Mouse (Mus musculus) thymus, postnatal 36 days (tissue): ENCODE measurements around the gene Glcci1.

ENCODE experiments used
- DNase-seq, 2 experiments: peaks; one replicate each; pipeline ENCODE4 v3.0.0; 2022; ENCODE audit warnings: mixed read lengths in 2 of 2

The Glcci1 gene

GRCm38 (mm10) chr6:8509551-8509950 is at the start of gene Glcci1:
Gene Glcci1, plus strand, starts transcription at chr6:8509600.
- peak; percentile 84 to 88 for DNase-seq

- no peak for DNase-seq
Measured at GRCm38 (mm10) chr6:8462447-8462846, 47.0 kb upstream of the Glcci1 start.

GRCm38 (mm10) chr6:8465388-8465787 is 44.0 kb upstream of the Glcci1 start:
- DNase-seq = no peak

- no peak for DNase-seq
Measured at GRCm38 (mm10) chr6:8465985-8466384, 43.4 kb upstream of the Glcci1 start.

GRCm38 (mm10) chr6:8467667-8468337 is 41.6 kb upstream of the Glcci1 start:
- no peak for DNase-seq

- DNase-seq = no peak
Measured at GRCm38 (mm10) chr6:8469918-8470317, 39.5 kb upstream of the Glcci1 start.

- DNase-seq = no peak
Measured at GRCm38 (mm10) chr6:8472125-8472524, 37.3 kb upstream of the Glcci1 start.

- DNase-seq = no peak
Measured at GRCm38 (mm10) chr6:8472915-8473314, 36.5 kb upstream of the Glcci1 start.

- no peak for DNase-seq
Measured at GRCm38 (mm10) chr6:8473498-8473897, 35.9 kb upstream of the Glcci1 start.

- DNase-seq = no peak
Measured at GRCm38 (mm10) chr6:8474316-8474715, 35.1 kb upstream of the Glcci1 start.

- DNase-seq = no peak
Measured at GRCm38 (mm10) chr6:8474820-8475219, 34.6 kb upstream of the Glcci1 start.

GRCm38 (mm10) chr6:8479176-8479575 is 30.2 kb upstream of the Glcci1 start:
- DNase-seq = no peak

GRCm38 (mm10) chr6:8484437-8485275 is 24.7 kb upstream of the Glcci1 start:
- peak; percentile 54 to 68 for DNase-seq

GRCm38 (mm10) chr6:8485414-8486175 is 23.8 kb upstream of the Glcci1 start:
- DNase-seq = peak; percentile 79 to 89

GRCm38 (mm10) chr6:8486391-8487043 is 22.9 kb upstream of the Glcci1 start:
- peak in 1 of 2 experiments; percentile 33 for DNase-seq

GRCm38 (mm10) chr6:8487044-8487853 is 22.2 kb upstream of the Glcci1 start:
- DNase-seq = peak; percentile 24 to 26

- peak in 1 of 2 experiments; percentile 29 for DNase-seq
Measured at GRCm38 (mm10) chr6:8488249-8488648, 21.2 kb upstream of the Glcci1 start.

GRCm38 (mm10) chr6:8489266-8489665 is 20.1 kb upstream of the Glcci1 start:
- no peak for DNase-seq

GRCm38 (mm10) chr6:8489938-8490585 is 19.3 kb upstream of the Glcci1 start:
- DNase-seq = no peak

GRCm38 (mm10) chr6:8492248-8492647 is 17.2 kb upstream of the Glcci1 start:
- no peak for DNase-seq

- no peak for DNase-seq
Measured at GRCm38 (mm10) chr6:8495109-8495826, 14.1 kb upstream of the Glcci1 start.
